Mouse (Mus musculus) stomach, postnatal 0 days (tissue): Measurements from ENCODE around the gene Gm15319.
"Not testable (repeated sequence)": the region's sequence is repeated elsewhere in the genome, so short reads cannot be mapped to it uniquely, and the experiment has no call there.

Source experiments
- CTCF ChIP-seq: IDR thresholded peaks from 2 replicates; pipeline ENCODE4 v1.5.1; 2016; ENCODE audit warnings: antibody characterized with exemption, low read depth, mild to moderate bottlenecking, moderate library complexity
- EP300 ChIP-seq: optimal IDR thresholded peaks from 2 replicates; pipeline ENCODE3; 2016; ENCODE audit warnings: antibody characterized with exemption

DNA sequence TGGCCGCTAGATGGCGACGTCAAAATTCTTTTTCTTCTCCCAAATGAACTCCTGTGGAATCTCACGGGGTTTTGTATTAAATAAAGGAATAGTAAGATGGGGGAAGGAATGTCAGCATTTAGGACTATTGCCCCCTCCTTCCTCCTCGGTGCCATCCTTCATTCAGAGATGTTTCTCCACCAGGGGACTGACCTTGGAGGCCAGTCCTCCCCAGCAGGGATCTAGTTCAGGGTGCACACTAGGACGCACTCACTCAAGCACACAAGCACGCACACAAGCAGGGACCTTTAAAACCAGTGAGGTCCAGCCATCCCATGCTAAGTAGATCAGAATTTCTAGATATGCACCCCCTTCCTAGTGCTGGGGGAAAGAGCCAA lies 26.3 kb upstream of the Gm15319 start:
- TF ChIP-seq CTCF: peak; percentile 26
- not testable (repeated sequence) for TF ChIP-seq EP300
